Mouse (Mus musculus): ENCODE results near the gene Slc7a6. TPM values are rescaled to one million over a fixed set of nuclear protein-coding genes. Genes with fewer than 3 reads are reported as not detected.

The Slc7a6 gene
- 1 to 10 TPM; 6.1 to 7.0 TPM for total RNA-seq (2021)
- long read RNA-seq, experiment 1: 0 reads
- long read RNA-seq, experiment 2, partial matches to known transcripts: 0 of 2 reads
- long read RNA-seq, experiment 2, other reads (novel, unspliced or antisense): 1 of 2 reads

GRCm38 (mm10) chr8:106168356-106169016 is at the start of gene Slc7a6:
TSS of gene Slc7a6 (plus strand) at chr8:106168857.
- DNase-seq: peak; percentile 80
- intact Hi-C loops (cut with DNase I; ENCODE audit: low total_unique reads): no loop called here

GRCm38 (mm10) chr8:106123443-106123842 is 45.2 kb upstream of the Slc7a6 start:
- intact Hi-C loops (cut with DNase I; ENCODE audit: low total_unique reads): no loop called here
- DNase-seq: no peak

- intact Hi-C loops (cut with DNase I; ENCODE audit: low total_unique reads): no loop called here
- no peak for DNase-seq
These were observed 42.6 kb upstream of the Slc7a6 start for GRCm38 (mm10) chr8:106126055-106126454.

- no peak for DNase-seq
- intact Hi-C loops (cut with DNase I; ENCODE audit: low total_unique reads): no loop called here
These were observed 41.6 kb upstream of the Slc7a6 start for GRCm38 (mm10) chr8:106127054-106127453.

GRCm38 (mm10) chr8:106127882-106128410 is 40.7 kb upstream of the Slc7a6 start:
- intact Hi-C loops (cut with DNase I; ENCODE audit: low total_unique reads): no loop called here
- no peak for DNase-seq

GRCm38 (mm10) chr8:106129232-106129930 is 39.3 kb upstream of the Slc7a6 start:
- intact Hi-C loops (cut with DNase I; ENCODE audit: low total_unique reads): no loop called here
- DNase-seq: no peak

- intact Hi-C loops (cut with DNase I; ENCODE audit: low total_unique reads): no loop called here
- DNase-seq: no peak
These were observed 38.7 kb upstream of the Slc7a6 start for GRCm38 (mm10) chr8:106129997-106130396.

GRCm38 (mm10) chr8:106130505-106130904 is 38.2 kb upstream of the Slc7a6 start:
- DNase-seq: no peak
- intact Hi-C loops (cut with DNase I; ENCODE audit: low total_unique reads): no loop called here

GRCm38 (mm10) chr8:106131021-106131420 is 37.6 kb upstream of the Slc7a6 start:
- intact Hi-C loops (cut with DNase I; ENCODE audit: low total_unique reads): no loop called here
- DNase-seq: no peak

GRCm38 (mm10) chr8:106131488-106132222 is 37.0 kb upstream of the Slc7a6 start:
- intact Hi-C loops (cut with DNase I; ENCODE audit: low total_unique reads): no loop called here
- DNase-seq: no peak

GRCm38 (mm10) chr8:106132356-106132755 is 36.3 kb upstream of the Slc7a6 start:
- DNase-seq: no peak
- intact Hi-C loops (cut with DNase I; ENCODE audit: low total_unique reads): no loop called here

- intact Hi-C loops (cut with DNase I; ENCODE audit: low total_unique reads): no loop called here
- DNase-seq: no peak
These were observed 35.1 kb upstream of the Slc7a6 start for GRCm38 (mm10) chr8:106133526-106133925.

GRCm38 (mm10) chr8:106133946-106134345 is 34.7 kb upstream of the Slc7a6 start:
- intact Hi-C loops (cut with DNase I; ENCODE audit: low total_unique reads): no loop called here
- no peak for DNase-seq

GRCm38 (mm10) chr8:106134751-106135571 is 33.7 kb upstream of the Slc7a6 start:
- no peak for DNase-seq
- intact Hi-C loops (cut with DNase I; ENCODE audit: low total_unique reads): loop anchor here (5.0 kb wide), 1 partner anchor 62 kb away; no protein-coding TSS in a partner anchor

GRCm38 (mm10) chr8:106135672-106136071 is 33.0 kb upstream of the Slc7a6 start:
- DNase-seq: no peak
- intact Hi-C loops (cut with DNase I; ENCODE audit: low total_unique reads): loop anchor here (5.0 kb wide), 1 partner anchor 62 kb away; no protein-coding TSS in a partner anchor

- intact Hi-C loops (cut with DNase I; ENCODE audit: low total_unique reads): loop anchor here (5.0 kb wide), 1 partner anchor 61 kb away; no protein-coding TSS in a partner anchor
- DNase-seq: no peak
These were observed 32.2 kb upstream of the Slc7a6 start, which contains the start of gene Esrp2 for GRCm38 (mm10) chr8:106136156-106137130. TSS of gene Esrp2 (minus strand) at chr8:106136974.

GRCm38 (mm10) chr8:106137218-106137905 is 31.3 kb upstream of the Slc7a6 start:
- intact Hi-C loops (cut with DNase I; ENCODE audit: low total_unique reads): loop anchor here (5.0 kb wide), 1 partner anchor 60 kb away; no protein-coding TSS in a partner anchor
- DNase-seq: no peak
